Mouse (Mus musculus) liver, embryonic 15.5 days (tissue): ENCODE results near the gene Cxcl9. TPM values are rescaled to one million over a fixed set of nuclear protein-coding genes. Genes with fewer than 3 reads are reported as not detected.
A peak's percentile ranks its signal among the peaks of the same experiment; 100 is the strongest.
"Not testable (repeated sequence)": the region's sequence is repeated elsewhere in the genome, so short reads cannot be mapped to it uniquely, and the experiment has no call there.

Experiments used
- ATAC-seq: fragments of 200-750 bp; cut with Nextera tagmentation; 2 replicates; pipeline ENCODE4 v1.8.0; 2017; ENCODE audit warnings: moderate number of reproducible peaks, mild to moderate bottlenecking, moderate library complexity; ENCODE audit not compliant: insufficient read depth
- H3K27ac ChIP-seq: fragments of 300-500 bp; sonication (generic); replicated peaks from 2 replicates; pipeline ENCODE4 v1.5.1; 2015; ENCODE audit warnings: mild to moderate bottlenecking, inconsistent platforms
- H3K27me3 ChIP-seq: fragments of 300-500 bp; sonication (generic); 2 replicates; pipeline ENCODE4 v1.6.1; 2015; ENCODE audit warnings: mild to moderate bottlenecking, inconsistent platforms
- H3K36me3 ChIP-seq: fragments of 300-500 bp; sonication (generic); replicated peaks from 2 replicates; pipeline ENCODE4 v1.6.1; 2015; ENCODE audit warnings: moderate library complexity, mild to moderate bottlenecking, inconsistent platforms
- H3K4me1 ChIP-seq: fragments of 300-500 bp; sonication (generic); replicated peaks from 2 replicates; pipeline ENCODE4 v1.6.1; 2015; ENCODE audit warnings: inconsistent platforms
- H3K4me2 ChIP-seq: fragments of 300-500 bp; sonication (generic); 2 replicates; pipeline ENCODE4 v1.6.1; 2015; ENCODE audit warnings: moderate library complexity, mild to moderate bottlenecking, inconsistent platforms
- H3K4me3 ChIP-seq: fragments of 300-500 bp; sonication (generic); replicated peaks from 2 replicates; pipeline ENCODE4 v1.5.1; 2015; ENCODE audit warnings: mild to moderate bottlenecking, inconsistent platforms
- H3K9ac ChIP-seq: fragments of 300-500 bp; sonication (generic); 2 replicates; pipeline ENCODE4 v1.6.1; 2015; ENCODE audit warnings: moderate library complexity, mild to moderate bottlenecking, inconsistent platforms
- H3K9me3 ChIP-seq: fragments of 300-500 bp; sonication (generic); replicated peaks from 2 replicates; pipeline ENCODE4 v1.6.1; 2016; ENCODE audit warnings: inconsistent platforms
- WGBS: fragments of 180-500 bp; shearing (Covaris S2); methylation state at CpG from one replicate; pipeline ENCODE4 v1.1.7; 2015; ENCODE audit warnings: mixed read lengths; ENCODE audit not compliant: insufficient replicate concordance; 5-methylcytosine and 5-hydroxymethylcytosine counted together
- polyA plus RNA-seq: library from polyadenylated mRNA; unstranded; fragments of >200 nt; fragmentation: Nextera tagmentation; extraction: Ambion mirVana; gene quantifications from 2 replicates; pipeline ENCODE4 v1.2.1, GENCODE M21; 2015

Gene Cxcl9
- polyA plus RNA-seq, 1 experiment from 2014 or later = not detected

GRCm38 (mm10) chr5:92365146-92365705 lies 37.3 kb upstream of the Cxcl9 start:
- H3K4me3 ChIP-seq = no peak overlapping the region
- no peaks in the 10 kb centered on the region for H3K9me3 ChIP-seq
- H3K27ac ChIP-seq = no peak overlapping the region
- 66% methylated on average over 11 of the region's 11 CpGs for WGBS
- H3K4me1 ChIP-seq = peaks cover 26% of the 10 kb centered on the region
- no peak overlapping the region for H3K9ac ChIP-seq
- H3K36me3 ChIP-seq = no peaks in the 10 kb centered on the region
- ATAC-seq = no peak
- no peak overlapping the region for H3K4me2 ChIP-seq
- H3K27me3 ChIP-seq = 0 out of 2 replicates have a peak, but pooled peaks cover 4% of the 10 kb centered on the region

GRCm38 (mm10) chr5:92364011-92364410 lies 36.1 kb upstream of the Cxcl9 start:
- Histone ChIP-seq H3K27me3 (0 out of 2 replicates have a peak, but pooled peaks cover 4% of the 10 kb centered on the region), H3K4me2 (no peak overlapping the region), H3K9ac (no peak overlapping the region), H3K4me3 (no peak overlapping the region), H3K27ac (no peak overlapping the region), H3K4me1 (peaks cover 18% of the 10 kb centered on the region), H3K36me3 (no peaks in the 10 kb centered on the region), H3K9me3 (no peaks in the 10 kb centered on the region)
- no peak for ATAC-seq
- WGBS = 76% methylated on average over 5 of the region's 5 CpGs

- no peaks in the 10 kb centered on the region for H3K36me3 ChIP-seq
- H3K27me3 ChIP-seq = 0 out of 2 replicates have a peak, but pooled peaks cover 4% of the 10 kb centered on the region
- H3K9me3 ChIP-seq = no peaks in the 10 kb centered on the region
- H3K9ac ChIP-seq = no peak overlapping the region; the same call in 1 of the 2 replicates
- ATAC-seq = no peak
- 20% methylated on average over 4 of the region's 4 CpGs for WGBS
- peaks cover 14% of the 10 kb centered on the region for H3K4me1 ChIP-seq
- H3K4me2 ChIP-seq = no peak overlapping the region
- H3K4me3 ChIP-seq = no peak overlapping the region
- H3K27ac ChIP-seq = no peak overlapping the region
Measured at GRCm38 (mm10) chr5:92363179-92363578, 35.3 kb upstream of the Cxcl9 start.

GRCm38 (mm10) chr5:92358767-92359455 lies 31.0 kb upstream of the Cxcl9 start:
- H3K4me2 ChIP-seq = no peak overlapping the region
- H3K4me1 ChIP-seq = peaks cover 6% of the 10 kb centered on the region
- H3K9ac ChIP-seq = no peak overlapping the region
- H3K9me3 ChIP-seq = no peaks in the 10 kb centered on the region
- 0 out of 2 replicates have a peak, but pooled peaks cover 4% of the 10 kb centered on the region for H3K27me3 ChIP-seq
- WGBS = 64% methylated on average over 11 of the region's 11 CpGs
- ATAC-seq = peak; percentile 68; the same call in 1 of the 2 replicates
- peak overlapping the region; percentile 48 for H3K27ac ChIP-seq
- no peaks in the 10 kb centered on the region for H3K36me3 ChIP-seq
- no peak overlapping the region for H3K4me3 ChIP-seq

- 16% methylated on average over 12 of the region's 12 CpGs for WGBS
- H3K36me3 ChIP-seq = no peaks in the 10 kb centered on the region
- H3K4me3 ChIP-seq = no peak overlapping the region
- ATAC-seq = no peak
- H3K4me1 ChIP-seq = peaks cover 11% of the 10 kb centered on the region
- H3K27me3 ChIP-seq = 0 out of 2 replicates have a peak, but pooled peaks cover under 1% of the 10 kb centered on the region
- no peak overlapping the region for H3K4me2 ChIP-seq
- H3K27ac ChIP-seq = no peak overlapping the region
- H3K9ac ChIP-seq = no peak overlapping the region
- no peaks in the 10 kb centered on the region for H3K9me3 ChIP-seq
Measured at GRCm38 (mm10) chr5:92358033-92358432, 30.2 kb upstream of the Cxcl9 start.

- WGBS = 13% methylated on average over 11 of the region's 11 CpGs
- H3K9ac ChIP-seq = 0 out of 2 replicates have a peak overlapping the region, but pooled peaks have one; percentile 35
- H3K4me2 ChIP-seq = peak overlapping the region; percentile 61
- peak overlapping the region; percentile 52 for H3K4me3 ChIP-seq
- peaks cover 24% of the 10 kb centered on the region for H3K4me1 ChIP-seq
- ATAC-seq = peak; percentile 33; the same call in 1 of the 2 replicates
- H3K27ac ChIP-seq = peak overlapping the region; percentile 68
- no peaks in the 10 kb centered on the region for H3K36me3 ChIP-seq
- H3K27me3 ChIP-seq = no peaks in the 10 kb centered on the region
- no peaks in the 10 kb centered on the region for H3K9me3 ChIP-seq
Measured at GRCm38 (mm10) chr5:92353517-92353916, 25.6 kb upstream of the Cxcl9 start.

- not testable (repeated sequence) for H3K9me3 ChIP-seq, H3K9ac ChIP-seq, H3K36me3 ChIP-seq, H3K4me3 ChIP-seq, ATAC-seq, H3K27me3 ChIP-seq
- Histone ChIP-seq H3K4me1 (peaks cover 24% of the 10 kb centered on the region), H3K27ac (0 out of 2 replicates have a peak overlapping the region, but pooled peaks have one; percentile 68), H3K4me2 (peak overlapping the region; percentile 61)
- WGBS = 62% methylated on average over 4 of the region's 4 CpGs
Measured at GRCm38 (mm10) chr5:92352716-92353115, 24.8 kb upstream of the Cxcl9 start.

GRCm38 (mm10) chr5:92349731-92350130 lies 21.9 kb upstream of the Cxcl9 start:
- ATAC-seq = no peak
- Histone ChIP-seq H3K9me3 (no peaks in the 10 kb centered on the region), H3K27ac (no peak overlapping the region), H3K4me3 (no peak overlapping the region), H3K36me3 (no peaks in the 10 kb centered on the region), H3K4me1 (peaks cover 24% of the 10 kb centered on the region), H3K9ac (no peak overlapping the region), H3K27me3 (no peaks in the 10 kb centered on the region; the same call in 1 of the 2 replicates), H3K4me2 (0 out of 2 replicates have a peak overlapping the region, but pooled peaks have one; percentile 0)
- 67% methylated on average over 7 of the region's 7 CpGs for WGBS

GRCm38 (mm10) chr5:92348794-92349413 lies 21.0 kb upstream of the Cxcl9 start, which contains the start of gene Cxcl10:
TSS of gene Cxcl10 (minus strand) at chr5:92348889.
- Histone ChIP-seq H3K9ac (no peak within 1 kb of the TSS), H3K4me2 (peak within 1 kb of the TSS; percentile 64), H3K4me3 (peak within 1 kb of the TSS; percentile 26), H3K36me3 (no peaks in the 10 kb centered on the region), H3K27me3 (no peaks in the 10 kb centered on the region; the same call in 1 of the 2 replicates), H3K9me3 (no peaks in the 10 kb centered on the region), H3K4me1 (peaks cover 23% of the 10 kb centered on the region), H3K27ac (no peak within 1 kb of the TSS)
- ATAC-seq = peak; percentile 72
- 13% methylated on average over 14 of the region's 14 CpGs for WGBS

GRCm38 (mm10) chr5:92345006-92345405 lies 17.1 kb upstream of the Cxcl9 start:
- no peak for ATAC-seq
- peaks cover 19% of the 10 kb centered on the region for H3K4me1 ChIP-seq
- H3K9me3 ChIP-seq = no peaks in the 10 kb centered on the region
- no peak overlapping the region for H3K4me2 ChIP-seq
- H3K36me3 ChIP-seq = no peaks in the 10 kb centered on the region
- H3K9ac ChIP-seq = no peak overlapping the region
- H3K27ac ChIP-seq = no peak overlapping the region
- no peak overlapping the region for H3K4me3 ChIP-seq
- WGBS = 62% methylated on average over 8 of the region's 8 CpGs
- H3K27me3 ChIP-seq = no peaks in the 10 kb centered on the region; the same call in 1 of the 2 replicates

GRCm38 (mm10) chr5:92340606-92341005 lies 12.7 kb upstream of the Cxcl9 start:
- Histone ChIP-seq H3K4me1 (no peaks in the 10 kb centered on the region), H3K4me3 (no peak overlapping the region), H3K36me3 (no peaks in the 10 kb centered on the region), H3K27me3 (no peaks in the 10 kb centered on the region), H3K9ac (no peak overlapping the region), H3K9me3 (no peaks in the 10 kb centered on the region), H3K4me2 (no peak overlapping the region), H3K27ac (no peak overlapping the region)
- WGBS = 45% methylated on average over 4 of the region's 4 CpGs
- no peak for ATAC-seq
